Mouse (Mus musculus) neutrophil, adult 83 days (primary cell): Measurements from ENCODE around the gene Gm4553. TPM values are rescaled to one million over a fixed set of nuclear protein-coding genes. Genes with fewer than 3 reads are reported as not detected.

Experiments
- total RNA-seq, 2 experiments: library from RNA; stranded (reverse); gene quantifications; one replicate each; pipeline ENCODE4 v1.2.4; 2023

Gm4553 gene
- total RNA-seq: not detected

DNA sequence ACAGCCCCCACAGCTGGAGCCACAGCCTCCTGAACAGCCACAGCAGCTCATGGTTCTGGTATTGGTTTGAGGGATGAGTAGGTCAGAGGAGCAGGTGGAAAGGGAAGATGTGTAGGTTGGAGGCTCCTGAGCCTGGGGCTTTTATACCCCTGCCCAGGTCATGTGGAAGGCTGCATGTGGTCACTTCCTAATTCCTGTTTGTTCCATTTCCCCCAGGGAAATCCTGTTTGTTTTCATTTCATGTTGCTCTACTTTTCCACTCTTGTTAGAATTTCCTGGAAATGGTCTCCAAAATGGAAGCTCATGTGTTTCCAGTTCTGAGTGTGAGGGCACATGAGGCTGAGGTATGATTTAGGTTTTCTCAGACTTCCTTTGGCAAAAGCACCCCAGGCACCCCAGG, at the start of gene Gm4553:
Gene Gm4553, minus strand, starts transcription at position 101 of the 400 bp plus-strand sequence.

DNA sequence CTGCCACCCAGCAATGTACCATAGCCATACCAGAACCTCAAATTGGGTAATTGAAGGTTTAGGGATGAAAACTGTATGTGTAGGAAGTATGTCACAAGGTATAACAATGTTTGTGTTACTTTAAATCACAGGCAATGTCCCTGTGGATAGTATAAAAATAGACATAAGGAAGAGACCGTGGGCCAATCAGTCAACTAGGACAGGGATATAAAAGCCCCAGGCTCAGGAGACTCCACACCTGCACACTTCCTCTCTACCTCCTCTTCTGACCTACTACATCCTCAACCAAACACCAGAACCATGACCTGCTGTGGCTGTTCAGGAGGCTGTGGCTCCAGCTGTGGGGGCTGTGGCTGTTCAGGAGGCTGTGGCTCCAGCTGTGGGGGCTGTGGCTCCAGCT, 46.0 kb upstream of the Gm4553 start, which contains the start of gene Gm7579:
Gene Gm7579, plus strand, starts transcription at position 301 of the 400 bp plus-strand sequence.

DNA sequence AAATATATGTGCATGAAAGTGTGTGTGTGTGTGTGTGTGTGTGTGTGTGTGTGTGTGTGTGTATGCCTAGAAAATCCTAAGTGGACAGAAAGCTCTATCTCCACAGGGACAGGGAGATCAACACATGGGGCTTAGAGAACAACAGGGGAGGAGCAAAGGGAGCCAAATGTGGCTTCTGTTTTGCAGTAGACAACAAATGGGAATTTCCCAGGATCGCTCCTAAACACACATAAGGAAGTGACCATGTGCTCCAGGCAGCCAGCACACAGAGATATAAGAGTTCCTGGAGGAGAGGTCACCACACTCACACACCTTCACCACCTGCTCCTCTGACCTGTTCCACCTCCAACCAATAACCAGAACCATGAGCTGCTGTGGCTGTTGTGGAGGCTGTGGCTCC, 35.5 kb upstream of the Gm4553 start, which contains the start of gene Krtap5-3:
Gene Krtap5-3, plus strand, starts transcription at position 301 of the 400 bp plus-strand sequence.

DNA sequence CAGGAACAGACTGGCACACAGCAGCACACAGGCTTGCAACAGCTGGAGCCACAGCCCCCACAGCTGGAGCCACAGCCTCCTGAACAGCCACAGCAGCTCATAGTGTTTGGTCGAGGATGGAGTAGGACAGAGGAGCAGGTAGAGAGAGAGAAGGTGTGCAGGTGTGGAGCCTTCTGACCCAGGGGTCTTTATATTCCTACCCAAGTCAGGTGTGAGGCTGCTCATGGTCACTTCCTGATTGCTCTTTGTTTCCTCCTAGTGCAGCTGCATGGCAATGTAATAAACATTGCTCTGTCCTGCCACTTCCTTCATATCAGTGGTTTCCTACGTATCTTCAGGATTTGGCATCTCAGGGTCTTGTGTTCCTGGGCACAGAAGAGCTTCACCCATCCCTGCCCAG, 24.8 kb upstream of the Gm4553 start, which contains the start of gene Gm10153:
Gene Gm10153, minus strand, starts transcription at position 101 of the 400 bp plus-strand sequence.

DNA sequence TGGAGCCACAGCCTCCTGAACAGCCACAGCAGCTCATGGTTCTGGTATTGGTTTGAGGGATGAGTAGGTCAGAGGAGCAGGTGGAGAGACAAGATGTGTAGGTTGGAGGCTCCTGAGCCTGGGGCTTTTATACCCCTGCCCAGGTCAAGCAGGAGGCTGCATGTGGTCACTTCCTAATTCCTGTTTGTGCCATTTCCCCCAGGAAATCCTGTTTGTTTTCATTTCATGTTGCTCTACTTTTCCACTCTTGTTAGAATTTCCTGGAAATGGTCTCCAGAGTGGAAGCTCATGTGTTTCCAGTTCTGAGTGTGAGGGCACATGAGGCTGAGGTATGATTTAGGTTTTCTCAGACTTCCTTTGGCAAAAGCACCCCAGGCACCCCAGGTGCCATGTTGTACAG, 10.4 kb upstream of the Gm4553 start, which contains the start of gene Krtap5-2:
Gene Krtap5-2, minus strand, starts transcription at position 101 of the 400 bp plus-strand sequence.

DNA sequence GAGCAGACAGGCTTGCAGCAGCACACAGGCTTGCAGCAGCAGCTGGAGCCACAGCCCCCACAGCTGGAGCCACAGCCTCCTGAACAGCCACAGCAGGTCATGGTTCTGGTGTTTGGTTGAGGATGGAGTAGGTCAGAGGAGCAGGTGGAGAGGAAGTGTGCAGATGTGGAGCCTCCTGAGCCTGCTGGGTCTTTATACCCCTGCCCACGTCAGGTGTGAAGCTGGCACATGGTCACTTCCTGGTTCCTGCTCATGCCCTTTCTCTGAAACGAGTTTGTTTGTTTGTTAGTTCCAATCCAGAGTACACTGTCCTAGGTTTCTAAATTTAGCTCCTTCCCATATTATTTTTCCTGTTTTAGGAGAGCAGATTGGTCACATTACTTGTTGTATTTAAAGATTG, 8.5 kb downstream of the Gm4553 start, which contains the start of gene Gm29735:
Gene Gm29735, minus strand, starts transcription at position 101 of the 400 bp plus-strand sequence.

GRCm38 (mm10) chr7:142144507-142144906, 21.0 kb downstream of the Gm4553 start, which contains the start of gene Gm45337:
Gm45337 (minus strand) TSS chr7:142144607.

GRCm38 (mm10) chr7:142135934-142136333, 29.6 kb downstream of the Gm4553 start, which contains the start of gene Gm39115:
Gm39115 (minus strand) TSS chr7:142136034.

GRCm38 (mm10) chr7:142120629-142121028, 44.9 kb downstream of the Gm4553 start, which contains the start of gene Gm45618:
Gm45618 (minus strand) TSS chr7:142120729.

Other genes starting within 250 kb of the Gm4553 start
- gene Tollip, start 247.2 kb downstream of the Gm4553 start, total RNA-seq: 10 to 100 TPM; 53.8 to 56.1 TPM
- not detected for gene Brsk2, start 216.0 kb downstream of the Gm4553 start, total RNA-seq
- 10 to 100 TPM; 30.0 to 32.4 TPM for gene Mob2, start 104.7 kb downstream of the Gm4553 start, total RNA-seq
- 1 to 10 TPM in 1 of 2 experiments, under 1 TPM in 1; 0.82 to 1.6 TPM for gene Dusp8, start 69.9 kb downstream of the Gm4553 start, total RNA-seq
- not detected for gene Gm45618, start 45.0 kb downstream of the Gm4553 start, total RNA-seq
- gene Gm39115, start 29.7 kb downstream of the Gm4553 start, total RNA-seq: not detected
- not detected for gene Gm45337, start 21.1 kb downstream of the Gm4553 start, total RNA-seq
- gene Gm29735, start 8.6 kb downstream of the Gm4553 start, total RNA-seq: not detected
- gene Krtap5-2, start 10.3 kb upstream of the Gm4553 start, total RNA-seq: not detected
- not detected for gene Gm10153, start 24.6 kb upstream of the Gm4553 start, total RNA-seq
- gene Krtap5-3, start 35.6 kb upstream of the Gm4553 start, total RNA-seq: not detected
- gene Gm7579, start 46.1 kb upstream of the Gm4553 start, total RNA-seq: not detected
- gene Krtap5-5, start 64.2 kb upstream of the Gm4553 start, total RNA-seq: not detected
- not detected for gene Gm40460, start 75.3 kb upstream of the Gm4553 start, total RNA-seq
- gene Gm2431, start 92.6 kb upstream of the Gm4553 start, total RNA-seq: not detected
- not detected for gene Gm4559, start 108.6 kb upstream of the Gm4553 start, total RNA-seq
- not detected for gene Krtap5-1, start 131.4 kb upstream of the Gm4553 start, total RNA-seq
- gene Krtap5-4, start 137.8 kb upstream of the Gm4553 start, total RNA-seq: not detected
- gene Ifitm10, start 208.0 kb upstream of the Gm4553 start, total RNA-seq: 10 to 100 TPM; 19.6 to 21.5 TPM
- gene Gm49369, start 216.9 kb upstream of the Gm4553 start, total RNA-seq: 1 to 10 TPM; 3.8 to 3.9 TPM
- 100 to 1,000 TPM; 780 to 782 TPM for gene Ctsd, start 222.3 kb upstream of the Gm4553 start, total RNA-seq